Mouse (Mus musculus) heart, adult 2 months (tissue): ENCODE measurements around the gene Grid2.

Source experiments
- CTCF ChIP-seq: fragments of 200-600 bp; IDR thresholded peaks from 2 replicates; pipeline ENCODE4 v1.8.1; 2022; ENCODE audit warnings: antibody characterized with exemption, mild to moderate bottlenecking, moderate library complexity
- EP300 ChIP-seq: fragments of 200-500 bp; IDR thresholded peaks from 2 replicates; pipeline ENCODE4 v1.6.1; 2011; ENCODE audit warnings: low read depth, low read length, control low read depth; ENCODE audit not compliant: insufficient read depth
- POLR2A ChIP-seq: fragments of 200-500 bp; IDR thresholded peaks from 2 replicates; pipeline ENCODE4 v1.6.1; 2011; ENCODE audit warnings: mild to moderate bottlenecking, low read depth, low read length, control low read depth; ENCODE audit not compliant: insufficient read depth

DNA sequence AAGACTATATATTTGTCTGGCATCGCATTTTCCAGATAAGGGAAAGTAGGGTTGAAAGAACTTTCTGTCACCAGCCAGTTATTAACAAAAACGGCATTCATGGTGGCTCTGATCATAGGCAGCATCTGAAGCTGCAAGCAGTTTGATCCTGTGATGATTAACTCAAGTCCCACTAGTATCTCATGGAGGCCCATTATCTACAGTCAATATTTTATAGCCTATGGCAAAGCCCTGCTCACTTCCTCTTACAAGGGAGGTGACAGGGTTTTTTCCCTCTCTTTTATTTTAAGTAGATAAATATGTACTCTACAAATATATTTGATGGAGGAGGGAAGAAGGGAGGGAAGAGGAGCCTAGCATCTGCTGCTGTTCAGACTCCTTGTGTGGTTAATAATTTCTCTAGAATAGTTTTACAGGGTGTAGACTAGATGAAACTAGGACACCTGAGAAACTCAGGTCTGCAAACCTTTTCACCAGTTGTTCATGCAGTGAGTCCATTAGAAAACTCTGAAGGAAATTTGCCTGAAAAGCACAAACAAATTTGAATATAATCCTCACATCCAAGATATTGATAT, 1487.3 kb downstream of the Grid2 start:
- no peak for TF ChIP-seq POLR2A
- TF ChIP-seq EP300 = no peak
- no peak for TF ChIP-seq CTCF
